Mouse (Mus musculus): ENCODE data around the gene Tldc1.

The Tldc1 gene

DNA sequence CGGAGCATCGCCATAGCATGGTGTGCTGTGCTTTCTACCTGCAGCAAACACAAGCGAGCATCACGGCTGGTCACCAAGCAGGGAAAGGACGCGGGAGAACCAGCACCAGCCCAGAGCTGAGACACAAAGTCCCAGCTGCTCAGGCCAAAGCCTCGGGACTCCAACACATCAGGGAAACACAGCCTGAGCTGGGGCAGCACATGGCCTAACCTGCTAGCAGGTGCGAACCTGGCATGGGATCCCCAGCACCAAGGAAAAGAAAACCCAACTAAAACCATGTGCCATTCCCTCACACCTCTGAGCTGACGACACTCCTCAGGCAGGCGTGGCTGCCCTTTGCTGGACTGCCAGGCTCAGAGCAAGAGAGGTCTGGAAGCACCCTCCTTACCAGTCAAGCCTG, 12.9 kb downstream of the Tldc1 start:
- DNase-seq: no peak

DNA sequence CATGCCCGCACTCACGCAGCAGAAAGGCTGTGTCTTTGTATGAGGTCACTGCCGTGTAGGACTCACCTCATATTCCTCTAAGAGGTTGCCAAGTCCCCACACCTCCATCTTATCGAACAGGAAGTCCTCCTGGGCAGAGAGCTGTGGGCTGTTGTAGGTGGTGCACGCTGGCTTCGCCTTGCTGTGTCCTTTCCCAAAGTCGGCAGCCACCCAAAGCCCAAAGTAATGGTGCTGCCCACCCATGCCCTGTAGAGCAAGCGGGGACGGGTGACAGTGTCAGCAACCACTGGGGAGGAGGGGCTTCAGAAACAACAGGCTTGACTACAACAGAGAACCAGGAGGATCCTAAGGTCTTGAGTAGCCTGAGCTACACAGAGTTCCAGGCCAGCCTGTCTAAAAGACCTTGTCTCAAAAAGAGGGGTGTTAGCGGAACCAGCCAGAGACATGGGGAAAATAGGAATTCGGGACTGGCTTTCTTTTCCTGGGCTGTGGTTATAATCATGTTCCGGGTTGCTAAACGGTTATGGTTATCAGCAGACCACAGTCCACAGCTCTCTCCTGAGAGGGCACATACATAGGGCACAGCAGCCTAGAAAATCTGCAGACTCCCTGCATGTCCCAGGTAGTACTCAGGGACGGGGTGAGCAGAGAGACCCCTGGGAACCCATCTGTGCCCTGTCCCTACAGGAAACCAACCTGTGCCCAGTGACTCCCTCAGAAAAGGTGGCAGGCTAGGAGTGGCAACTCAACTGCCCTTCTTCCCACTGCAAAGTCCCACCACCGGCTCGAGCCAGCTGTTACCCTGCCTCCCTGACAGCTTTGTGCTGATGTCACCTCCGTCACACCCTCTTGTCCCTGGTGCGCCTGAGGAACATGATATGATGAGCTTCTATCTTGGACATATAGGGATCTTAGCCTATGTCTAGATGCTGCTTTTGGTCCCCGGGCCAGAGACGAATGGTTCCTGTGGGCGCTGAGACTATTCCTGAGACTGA, 15.7 kb downstream of the Tldc1 start:
- DNase-seq: no peak

DNA sequence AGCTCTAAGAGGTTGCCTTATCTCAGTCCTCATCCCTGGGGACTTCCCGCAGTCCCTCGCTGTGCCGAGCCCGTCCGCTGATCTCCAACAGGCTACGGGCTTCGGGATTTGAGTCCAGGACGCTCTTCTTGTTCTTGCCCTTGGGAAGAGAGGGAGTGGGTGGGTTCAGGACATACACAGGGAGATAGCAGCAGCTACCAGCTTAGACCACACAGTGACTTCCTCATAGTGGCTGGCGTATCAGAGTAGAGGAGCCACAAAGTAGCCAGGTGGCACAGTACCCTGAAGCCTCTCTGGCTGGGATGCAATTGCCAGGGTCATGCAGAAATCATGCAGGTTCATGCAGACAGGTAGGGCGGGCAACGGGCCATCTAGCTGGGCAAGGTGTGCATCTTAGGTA, 16.5 kb downstream of the Tldc1 start:
- DNase-seq: no peak

DNA sequence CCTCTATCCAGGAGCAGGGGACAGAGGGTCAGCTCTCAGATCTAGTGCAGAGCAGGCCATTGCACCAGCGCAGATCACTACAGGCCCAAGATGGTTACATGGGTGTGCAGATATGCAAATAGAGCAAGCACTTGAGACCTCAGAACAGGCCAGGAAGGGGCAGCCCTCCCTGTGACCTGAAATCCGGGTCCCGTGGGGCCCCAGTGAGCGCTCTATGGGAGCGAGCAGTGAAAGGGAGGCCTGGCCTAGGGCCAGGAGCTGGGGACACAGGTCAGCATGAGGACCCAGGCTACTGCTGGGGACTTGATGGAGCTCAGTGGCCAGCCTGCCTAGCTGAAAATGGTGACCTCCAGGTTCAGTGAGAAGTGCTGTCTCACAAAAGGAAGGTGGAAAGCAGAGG, 21.7 kb downstream of the Tldc1 start:
- no peak for DNase-seq

DNA sequence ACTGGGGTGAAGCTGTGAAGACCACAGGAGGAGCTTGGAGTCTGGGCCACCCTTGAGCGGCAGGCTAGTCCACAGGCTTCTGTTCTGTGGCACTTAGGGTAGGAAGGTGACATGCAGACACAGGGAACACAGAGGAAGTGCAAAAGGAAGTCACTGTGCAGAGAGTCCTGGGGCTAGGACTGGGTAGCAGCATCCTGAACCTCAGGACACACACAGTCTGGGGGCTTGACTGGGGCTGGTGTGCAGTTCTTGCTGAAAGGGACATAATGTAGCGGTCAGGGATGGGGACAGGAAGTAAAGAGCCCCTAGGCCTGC, 22.1 kb downstream of the Tldc1 start:
- DNase-seq: no peak

DNA sequence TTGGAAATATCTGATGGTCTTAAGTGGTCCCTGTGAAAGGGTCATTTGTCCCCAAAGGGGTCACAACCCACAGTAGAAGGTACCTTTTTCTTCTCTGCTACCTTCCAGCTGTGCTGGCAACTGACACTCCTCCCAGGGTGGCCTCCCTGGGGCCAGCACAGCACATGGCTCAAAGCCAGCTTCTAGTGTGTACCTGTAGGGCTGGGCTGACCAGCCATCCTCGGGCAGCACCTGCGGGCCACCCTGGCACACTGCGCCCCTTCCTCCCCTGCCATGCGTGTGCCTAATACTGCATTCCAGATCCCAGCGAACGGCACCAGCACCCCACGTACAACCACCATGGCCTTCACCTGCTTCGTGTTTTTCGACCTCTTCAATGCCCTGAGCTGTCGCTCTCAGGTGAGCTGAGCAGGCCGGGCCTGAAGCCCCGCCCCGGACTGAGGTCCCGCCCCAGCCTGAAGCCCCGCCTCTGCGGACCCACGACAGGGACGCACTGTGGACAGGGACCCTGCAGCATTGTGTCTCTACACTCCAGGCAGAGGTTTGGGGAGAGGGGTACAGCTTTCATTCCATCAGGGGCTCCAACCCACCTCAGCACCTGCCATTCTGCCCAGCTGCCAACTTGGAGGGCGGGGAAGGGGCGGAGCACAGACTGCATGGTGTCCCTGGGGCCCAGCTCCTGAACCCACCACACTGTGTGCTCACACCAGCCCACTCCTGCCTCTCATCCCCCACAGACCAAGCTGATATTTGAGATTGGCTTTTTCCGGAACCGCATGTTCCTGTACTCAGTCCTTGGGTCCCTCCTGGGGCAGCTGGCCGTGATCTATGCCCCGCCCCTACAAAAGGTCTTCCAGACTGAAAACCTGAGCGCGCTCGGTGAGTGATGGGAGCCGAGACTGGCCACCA, 22.7 kb downstream of the Tldc1 start:
- DNase-seq: peak; percentile 65

DNA sequence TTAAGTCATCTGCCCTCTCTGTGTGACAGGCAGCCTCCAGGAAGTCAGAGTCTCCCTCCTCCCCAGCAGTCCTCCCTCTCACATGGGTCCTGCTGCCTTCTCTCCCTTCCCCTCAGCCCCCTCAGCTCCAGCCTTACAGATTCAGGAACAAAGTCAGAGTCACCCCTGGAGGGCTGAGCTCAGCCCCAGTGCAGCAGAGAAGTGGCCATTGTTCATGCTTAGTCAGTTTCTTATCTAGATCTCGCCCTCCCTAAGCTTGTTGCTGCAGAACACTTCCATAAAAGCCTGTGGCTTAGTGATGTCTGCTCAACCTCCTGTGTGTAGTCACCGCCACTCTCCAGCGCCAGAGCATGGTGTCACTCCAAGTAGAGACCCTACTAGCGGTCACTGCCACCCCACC, 33.6 kb downstream of the Tldc1 start:
- no peak for DNase-seq

DNA sequence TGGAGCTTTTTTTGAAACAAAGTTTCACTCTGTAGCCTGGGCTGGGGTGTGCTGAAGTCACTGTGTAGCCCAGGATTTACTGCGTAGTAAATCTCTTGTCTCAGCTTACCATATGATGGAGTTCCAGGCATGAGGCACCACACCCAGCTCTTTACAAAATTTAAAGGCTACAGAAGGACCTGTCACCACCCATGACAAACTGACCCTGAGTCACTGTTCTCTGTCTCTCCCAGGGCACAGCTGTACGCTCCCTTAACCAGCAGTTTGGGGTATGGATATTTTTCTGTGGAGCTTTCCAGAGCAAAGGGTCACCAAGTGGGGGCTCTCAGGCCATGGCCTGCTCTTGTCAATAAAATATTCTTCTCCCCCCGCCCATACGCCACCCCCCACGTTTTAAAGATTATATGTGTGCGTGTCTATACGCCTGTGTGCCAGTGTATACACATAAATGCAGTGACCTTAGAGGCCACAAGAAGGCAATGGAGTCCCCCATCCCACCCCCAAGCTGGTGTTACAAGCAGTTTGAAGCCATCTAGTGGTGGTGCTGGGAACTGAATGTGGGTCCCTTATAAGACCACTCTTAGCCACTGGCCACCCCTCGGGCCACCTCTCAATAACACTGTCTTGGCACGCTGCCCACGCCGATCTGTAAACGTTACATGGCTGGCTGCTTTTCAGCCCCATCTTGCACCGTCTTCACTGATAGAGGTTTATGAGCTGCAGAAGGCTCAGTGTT, 34.8 kb downstream of the Tldc1 start:
- peak; percentile 79 for DNase-seq

DNA sequence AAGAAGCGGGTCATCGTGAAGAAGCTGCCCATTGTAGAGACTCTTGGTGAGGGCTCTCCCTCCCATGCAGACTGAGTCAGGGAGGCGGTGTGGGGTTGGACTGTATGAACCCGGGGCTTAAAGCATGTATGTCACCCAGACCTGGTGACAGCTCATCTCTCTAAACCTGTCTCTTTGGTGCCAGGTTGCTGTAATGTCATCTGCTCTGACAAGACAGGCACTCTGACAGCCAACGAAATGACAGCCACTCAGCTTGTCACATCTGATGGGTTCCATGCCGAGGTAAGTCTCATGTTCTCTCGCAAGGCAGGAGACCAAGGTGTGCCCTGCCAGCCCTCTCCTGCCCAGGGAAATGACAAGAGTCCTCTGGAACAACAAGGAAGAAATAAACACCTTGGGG, 35.8 kb downstream of the Tldc1 start:
- no peak for DNase-seq

DNA sequence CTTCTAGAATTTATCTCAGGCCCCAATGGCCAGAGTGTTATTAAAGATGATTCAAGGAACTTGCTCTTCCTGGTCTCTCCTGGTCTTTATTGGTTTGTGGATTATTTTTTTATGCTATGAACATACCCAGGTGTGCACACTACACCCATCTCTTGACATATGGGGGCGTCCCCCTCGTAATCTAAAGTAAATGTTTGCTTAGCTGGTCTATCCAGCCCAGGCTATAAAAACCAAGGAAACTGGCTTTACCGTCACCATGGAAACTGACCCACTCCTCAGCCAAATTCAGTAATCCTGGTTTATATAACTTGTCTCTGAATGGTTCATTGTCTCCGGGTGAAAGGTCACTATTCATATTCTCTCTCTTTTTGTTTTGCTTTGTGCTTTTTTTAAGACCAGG, 37.6 kb downstream of the Tldc1 start:
- DNase-seq: no peak

DNA sequence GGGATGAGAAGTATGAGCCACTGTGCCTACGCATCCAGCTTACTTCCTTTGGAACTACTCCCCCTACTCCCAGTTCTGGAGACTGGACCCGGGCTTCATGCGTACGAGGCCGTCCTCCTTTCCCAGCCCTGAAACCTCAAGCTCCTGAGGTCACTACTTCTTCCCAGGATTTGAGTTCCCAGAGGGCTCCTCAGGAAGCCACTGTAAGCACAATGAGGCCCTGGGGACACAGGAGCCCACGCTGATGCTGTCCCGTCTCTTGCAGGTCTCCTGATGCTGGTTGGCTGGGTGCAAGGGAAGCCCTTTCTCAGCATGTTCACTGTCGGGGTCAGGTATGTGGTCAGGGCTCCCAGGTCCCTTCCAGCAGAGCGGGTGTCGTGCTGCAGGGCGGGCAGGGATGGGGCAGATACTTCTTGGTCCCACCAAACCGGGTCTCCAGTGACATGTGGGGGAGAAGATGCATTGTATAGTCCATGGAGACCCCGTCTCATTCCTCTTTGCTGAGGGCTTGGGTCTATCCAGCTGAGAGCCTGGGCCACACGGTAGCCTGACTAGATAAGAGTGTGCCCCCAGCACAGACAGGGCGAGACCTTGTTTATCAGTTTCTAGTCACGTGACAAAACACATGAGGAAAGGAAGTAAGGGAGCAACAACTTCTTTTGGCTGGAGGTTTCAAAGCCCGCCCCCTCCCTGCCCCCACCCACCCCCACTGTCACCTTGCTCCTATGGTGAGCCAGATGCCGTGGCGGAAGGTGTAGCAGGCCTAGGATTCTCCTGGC, 39.9 kb downstream of the Tldc1 start:
- no peak for DNase-seq

DNA sequence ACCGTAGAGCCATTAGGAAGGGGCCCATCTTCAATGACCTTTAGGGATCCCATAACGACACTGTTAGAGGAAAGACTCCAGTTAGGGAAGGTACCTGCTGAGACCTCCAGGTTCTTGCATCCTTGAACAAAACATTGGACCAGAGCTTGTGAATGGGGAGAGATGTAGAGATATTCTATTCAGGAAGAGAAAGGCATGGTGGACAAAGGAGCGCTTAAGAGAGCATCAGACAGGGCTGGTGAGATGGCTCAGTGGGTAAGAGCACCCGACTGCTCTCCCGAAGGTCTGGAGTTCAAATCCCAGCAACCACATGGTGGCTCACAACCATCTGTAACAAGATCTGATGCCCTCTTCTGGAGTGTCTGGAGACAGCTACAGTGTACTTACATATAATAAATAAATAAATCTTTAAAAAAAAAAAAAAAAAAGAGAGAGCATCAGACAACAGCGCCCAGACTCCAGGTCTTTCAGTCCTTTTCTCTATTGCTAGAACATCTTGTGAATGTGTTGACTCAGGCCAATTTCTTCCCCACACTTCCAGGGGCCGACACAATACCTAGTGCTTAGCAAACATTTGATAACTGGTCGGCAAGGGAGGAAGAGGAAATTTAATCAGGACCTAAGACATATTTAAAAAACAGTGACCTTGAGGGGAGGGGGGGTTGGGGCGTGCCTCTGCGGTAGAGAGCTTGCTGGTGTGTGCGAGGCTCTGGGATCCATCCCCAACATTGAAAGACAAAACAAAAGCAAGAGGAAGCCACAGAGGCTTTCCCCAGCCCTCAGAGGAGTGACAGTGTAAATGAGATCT, 40.9 kb downstream of the Tldc1 start:
- DNase-seq: no peak

DNA sequence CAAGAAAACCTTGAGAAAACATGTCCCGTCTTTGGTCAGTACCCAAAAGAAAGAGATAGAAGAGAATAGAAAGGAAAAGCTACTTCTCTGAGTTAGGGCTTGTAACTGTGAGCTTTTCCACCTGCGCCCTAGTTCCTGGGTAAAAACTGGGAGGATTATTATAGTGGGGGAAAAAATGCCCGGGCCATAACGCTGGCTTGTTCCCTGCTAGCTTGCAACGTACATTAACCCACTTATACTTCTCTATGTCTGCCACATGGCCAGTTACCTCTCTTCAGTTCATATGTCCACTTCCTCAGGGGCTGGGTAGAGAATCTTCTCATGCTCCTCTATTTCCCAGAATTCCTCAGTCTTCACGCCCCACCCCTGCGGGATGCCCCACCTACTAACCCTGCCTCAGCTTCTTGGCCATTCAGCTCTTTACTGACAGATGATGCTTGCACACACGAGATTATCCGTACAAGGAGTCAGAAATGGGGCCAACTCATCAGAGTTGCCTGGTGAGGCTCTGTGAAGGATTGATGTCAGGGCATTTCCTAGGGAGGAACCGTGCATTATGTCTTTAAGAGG, 41.8 kb downstream of the Tldc1 start:
- DNase-seq: no peak

DNA sequence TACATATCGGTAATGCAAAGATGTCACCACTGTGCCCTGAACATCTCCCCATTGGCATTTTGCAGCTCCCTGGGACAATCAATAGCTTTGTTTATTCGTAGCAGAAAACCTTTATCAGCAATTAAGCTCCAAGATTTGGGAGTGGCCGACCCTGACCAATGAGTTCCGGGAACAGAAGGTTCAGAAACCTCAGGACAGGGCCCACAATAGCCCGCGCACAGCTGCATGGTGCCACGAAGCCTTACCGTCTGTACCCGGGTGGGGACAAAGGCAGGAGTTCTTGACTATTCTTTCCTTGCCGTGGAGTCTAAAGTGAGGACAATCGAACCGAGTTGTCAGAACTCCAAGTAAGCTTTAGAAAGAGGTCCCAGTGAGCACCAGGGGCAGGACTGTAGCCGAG, 46.1 kb downstream of the Tldc1 start:
- DNase-seq: no peak

DNA sequence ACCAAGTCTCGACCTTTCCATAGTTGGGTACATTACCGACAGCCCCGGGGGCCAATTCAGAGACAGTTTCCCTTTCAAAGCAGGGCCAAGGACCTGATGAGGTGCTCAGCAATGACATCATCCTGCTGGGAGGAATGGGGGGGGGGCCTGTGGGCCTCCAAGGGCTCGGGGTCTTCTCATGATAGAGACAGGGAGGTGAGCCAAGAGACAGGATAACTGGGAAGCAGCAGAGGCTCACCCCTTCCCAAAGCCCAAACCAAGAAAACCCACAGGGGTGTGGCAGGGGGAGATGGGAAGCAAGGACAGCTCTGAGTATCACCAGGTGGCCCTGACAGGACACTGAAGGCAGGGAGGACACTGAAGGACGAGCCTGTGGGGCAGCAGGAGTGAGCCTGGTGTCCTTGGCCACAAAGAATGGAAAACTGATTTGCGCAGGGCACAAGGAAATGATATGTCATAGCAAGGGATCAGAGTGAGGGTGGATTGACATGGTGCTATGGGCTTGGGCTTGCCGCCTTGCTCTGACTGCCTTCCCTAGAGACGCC, 49.8 kb downstream of the Tldc1 start:
- DNase-seq: no peak

DNA sequence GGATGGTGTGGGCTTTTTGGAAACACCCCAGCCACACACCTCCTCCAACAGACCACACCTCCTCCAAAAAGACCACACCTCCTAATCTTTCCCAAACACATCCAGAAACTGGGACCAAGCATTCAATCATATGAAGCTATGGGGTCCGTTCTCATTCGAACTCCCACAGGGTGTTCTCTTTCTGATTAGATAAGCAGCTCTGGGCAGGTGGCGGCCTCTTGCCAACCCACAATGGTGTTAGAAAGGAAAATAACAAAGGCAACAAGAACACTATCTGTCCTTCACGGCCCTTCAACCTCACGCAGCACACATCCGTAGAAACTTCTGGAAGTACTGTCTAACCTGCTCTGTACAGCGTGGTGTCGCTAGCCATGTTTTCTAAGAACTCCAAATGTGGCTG, 51.1 kb downstream of the Tldc1 start:
- DNase-seq: no peak

DNA sequence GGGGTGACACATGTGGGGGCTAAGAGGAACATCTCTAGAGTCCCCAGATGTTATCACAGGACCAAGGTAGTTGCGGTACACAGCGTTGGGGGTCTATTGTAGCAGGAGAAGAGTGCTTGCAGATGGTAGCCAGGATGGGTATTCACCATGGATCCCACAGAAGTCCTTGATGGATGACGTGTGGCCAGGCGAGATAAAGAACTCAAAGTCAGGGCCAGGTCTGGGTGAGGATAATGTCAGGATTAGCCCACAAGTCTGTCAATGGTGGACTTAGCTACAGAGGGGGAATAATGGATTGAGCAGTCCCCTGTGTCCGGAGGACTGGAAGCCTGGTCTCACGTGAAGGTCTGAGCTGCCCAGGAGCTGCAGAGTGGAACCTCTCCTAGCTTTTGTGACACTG, 53.6 kb downstream of the Tldc1 start:
- DNase-seq: no peak

DNA sequence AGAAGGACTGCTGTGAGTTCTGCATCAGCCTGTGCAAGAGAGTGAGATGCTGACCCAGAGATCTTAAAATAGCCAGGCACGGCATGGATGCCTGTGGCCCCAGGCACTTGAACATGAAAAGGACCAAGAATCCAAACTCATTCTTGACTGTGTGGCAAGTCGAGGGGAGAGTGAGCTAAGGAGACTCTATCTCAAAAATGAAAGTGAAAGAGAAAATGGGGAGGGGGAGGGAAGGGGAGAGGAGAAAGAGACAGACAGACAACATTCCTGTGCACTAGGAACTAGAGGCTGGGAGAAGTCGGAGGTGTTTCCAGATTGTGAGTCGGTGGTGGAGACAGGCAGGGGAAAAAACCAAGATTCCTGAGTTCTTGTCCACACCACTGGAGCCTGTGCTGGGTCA, 54.5 kb downstream of the Tldc1 start:
- no peak for DNase-seq

DNA sequence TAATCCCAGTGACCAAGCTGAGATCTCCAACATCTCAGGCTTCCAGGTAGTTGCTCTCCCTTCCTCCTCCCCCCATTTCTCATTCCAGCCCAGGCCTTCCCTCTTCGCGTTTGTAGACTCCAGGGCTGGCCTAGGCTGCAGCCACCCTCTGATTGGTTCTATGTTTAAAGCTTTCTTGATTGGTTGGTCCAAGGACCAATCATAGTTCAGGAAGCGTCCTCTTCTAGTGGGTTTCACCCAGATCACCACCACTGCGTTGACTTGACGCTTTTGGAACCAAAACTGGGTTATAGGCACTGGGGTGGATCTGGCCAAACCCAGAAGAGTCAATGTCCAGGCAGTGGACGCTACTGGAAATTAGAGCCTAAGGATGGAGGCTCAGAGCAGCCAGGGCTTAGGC, 55.9 kb downstream of the Tldc1 start:
- DNase-seq: no peak

DNA sequence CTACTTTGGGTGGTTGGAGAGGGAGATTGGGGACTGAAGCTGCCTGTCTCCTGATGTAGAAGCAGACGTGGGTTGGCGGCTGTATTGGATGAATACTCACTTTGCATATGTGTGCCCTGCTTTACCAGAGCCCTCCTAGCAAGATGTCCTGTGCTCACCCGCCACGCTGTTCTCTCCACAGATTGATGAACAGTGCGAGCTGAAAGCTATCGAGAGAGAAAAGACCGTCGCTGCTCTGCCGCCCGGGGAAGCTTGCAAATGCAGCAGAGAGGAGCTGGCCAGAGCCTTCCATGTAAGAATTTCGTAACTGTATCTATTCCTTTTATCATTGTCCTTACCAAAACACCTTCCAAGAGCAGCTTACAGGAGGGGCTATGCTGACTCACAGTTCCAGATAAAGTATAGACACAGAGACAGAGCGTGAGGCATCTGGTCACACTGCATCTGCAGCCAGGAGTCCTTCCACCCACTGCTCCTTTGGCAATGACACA, 59.2 kb downstream of the Tldc1 start:
- no peak for DNase-seq

DNA sequence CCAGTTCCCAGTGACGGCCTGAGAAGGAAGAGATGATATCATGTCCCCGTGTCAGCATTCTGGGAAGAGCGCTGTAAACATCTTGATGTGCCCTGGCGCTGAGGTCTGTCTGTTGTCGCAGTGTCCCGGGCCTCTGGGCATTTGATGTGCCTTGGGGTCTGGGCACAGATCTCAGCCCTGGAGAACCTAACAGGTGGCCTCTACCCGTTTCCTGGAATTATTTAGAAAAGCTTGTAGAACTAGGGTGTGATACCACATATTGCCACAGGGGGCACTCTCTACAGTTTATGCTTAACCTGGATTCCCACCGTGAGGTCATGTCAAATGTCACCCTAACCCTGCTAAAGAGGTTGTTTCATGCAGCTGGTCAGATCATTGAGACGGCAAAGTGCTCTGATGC, 60.5 kb downstream of the Tldc1 start:
- peak; percentile 75 for DNase-seq
